Mouse (Mus musculus): ENCODE results near the gene Pi4ka.

The Pi4ka gene

GRCm38 (mm10) chr16:17334574-17334973 lies 71.5 kb downstream of the Pi4ka start:
- no peak for DNase-seq (ENCODE audit: low spot score)

GRCm38 (mm10) chr16:17331855-17332254 lies 74.3 kb downstream of the Pi4ka start:
- DNase-seq (ENCODE audit: low spot score): no peak

GRCm38 (mm10) chr16:17331116-17331515 lies 75.0 kb downstream of the Pi4ka start, which contains the start of gene Serpind1:
Gene Serpind1, plus strand, starts transcription at chr16:17331371.
- no peak for DNase-seq (ENCODE audit: low spot score)

- no peak for DNase-seq (ENCODE audit: low spot score)
Observed at GRCm38 (mm10) chr16:17329848-17330570, 76.1 kb downstream of the Pi4ka start.

GRCm38 (mm10) chr16:17326064-17326463 lies 80.0 kb downstream of the Pi4ka start:
- no peak for DNase-seq (ENCODE audit: low spot score)

GRCm38 (mm10) chr16:17324745-17325144 lies 81.4 kb downstream of the Pi4ka start:
- no peak for DNase-seq (ENCODE audit: low spot score)

GRCm38 (mm10) chr16:17321481-17321880 lies 84.6 kb downstream of the Pi4ka start:
- peak; percentile 10 for DNase-seq (ENCODE audit: low spot score)

GRCm38 (mm10) chr16:17316554-17316953 lies 89.6 kb downstream of the Pi4ka start:
- DNase-seq (ENCODE audit: low spot score): no peak

- no peak for DNase-seq (ENCODE audit: low spot score)
Observed at GRCm38 (mm10) chr16:17312531-17312930, 93.6 kb downstream of the Pi4ka start.

GRCm38 (mm10) chr16:17309036-17309435 lies 97.1 kb downstream of the Pi4ka start:
- no peak for DNase-seq (ENCODE audit: low spot score)

- no peak for DNase-seq (ENCODE audit: low spot score)
Observed at GRCm38 (mm10) chr16:17307461-17307860, 98.7 kb downstream of the Pi4ka start.

- no peak for DNase-seq (ENCODE audit: low spot score)
Observed at GRCm38 (mm10) chr16:17303521-17304245, 102.4 kb downstream of the Pi4ka start.

- no peak for DNase-seq (ENCODE audit: low spot score)
Observed at GRCm38 (mm10) chr16:17300818-17301217, 105.3 kb downstream of the Pi4ka start.

GRCm38 (mm10) chr16:17292751-17293150 lies 113.4 kb downstream of the Pi4ka start:
- DNase-seq (ENCODE audit: low spot score): peak; percentile 78

GRCm38 (mm10) chr16:17291016-17291415 lies 115.1 kb downstream of the Pi4ka start:
- no peak for DNase-seq (ENCODE audit: low spot score)

- DNase-seq (ENCODE audit: low spot score): no peak
Observed at GRCm38 (mm10) chr16:17287103-17287502, 119.0 kb downstream of the Pi4ka start.

GRCm38 (mm10) chr16:17283151-17283550 lies 123.0 kb downstream of the Pi4ka start:
- DNase-seq (ENCODE audit: low spot score): no peak

- DNase-seq (ENCODE audit: low spot score): no peak
Observed at GRCm38 (mm10) chr16:17280471-17280870, 125.6 kb downstream of the Pi4ka start.

GRCm38 (mm10) chr16:17277342-17278211 lies 128.5 kb downstream of the Pi4ka start:
- DNase-seq (ENCODE audit: low spot score): peak; percentile 22

- peak; percentile 95 for DNase-seq (ENCODE audit: low spot score)
Observed at GRCm38 (mm10) chr16:17276164-17277151, 129.7 kb downstream of the Pi4ka start.

- no peak for DNase-seq (ENCODE audit: low spot score)
Observed at GRCm38 (mm10) chr16:17275721-17276120, 130.4 kb downstream of the Pi4ka start, which contains the start of gene Tmem191c. Gene Tmem191c, plus strand, starts transcription at chr16:17276077.

Measured in urinary bladder, postnatal 14 days (tissue).